Mouse (Mus musculus): Measurements from ENCODE around the gene Krt34. TPM values are rescaled to one million over a fixed set of nuclear protein-coding genes. Genes with fewer than 3 reads are reported as not detected.

Gene Krt34
- total RNA-seq, 2 experiments from 2014 or later: not detected

DNA sequence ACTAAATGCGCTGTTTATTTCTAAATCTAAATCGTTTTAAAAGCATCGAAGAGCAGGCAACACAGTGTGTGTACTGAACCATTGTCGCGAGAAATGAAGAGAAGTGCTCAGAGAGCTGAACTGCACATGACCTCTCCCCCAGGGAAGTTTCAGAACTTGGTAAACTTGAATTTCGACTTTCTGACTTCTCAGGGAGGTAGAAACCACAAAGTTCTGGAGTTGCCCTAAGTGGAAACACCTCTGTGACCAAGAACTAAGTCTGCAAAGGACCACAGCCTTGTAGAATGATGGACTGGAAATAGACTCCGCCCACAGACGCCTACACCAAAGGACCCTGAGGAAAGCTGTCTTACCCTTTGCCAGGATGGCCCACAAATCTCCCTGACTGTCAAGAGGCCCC, 35.4 kb downstream of the Krt34 start:
- intact Hi-C loops (cut with DNase I): no loop called here
- no peak for DNase-seq

- intact Hi-C loops (cut with DNase I): loop anchor here (5.0 kb wide), 1 partner anchor 543 kb away; no protein-coding TSS in a partner anchor
Measured at GRCm38 (mm10) chr11:100004846-100005245, 36.5 kb downstream of the Krt34 start.

GRCm38 (mm10) chr11:99999091-99999490, 42.3 kb downstream of the Krt34 start:
- intact Hi-C loops (cut with DNase I): no loop called here
- no peak for DNase-seq

More at GRCm38 (mm10) chr11:100004846-100005245, 36.5 kb downstream of the Krt34 start:
- DNase-seq: peak; percentile 22 to 63

DNA sequence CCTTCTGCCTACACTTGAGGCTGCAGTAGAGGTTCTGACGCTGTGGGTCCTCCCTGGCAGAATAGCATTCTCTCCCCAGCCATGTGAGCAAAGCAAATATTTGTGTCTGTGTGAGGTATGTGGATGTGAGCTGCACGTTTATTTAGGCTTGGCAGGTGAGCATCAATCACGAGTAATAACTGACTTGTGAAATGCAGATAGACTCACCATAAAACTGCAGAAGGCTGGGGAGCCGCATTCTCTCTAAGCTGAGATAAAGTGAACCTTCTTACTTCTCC, 47.0 kb downstream of the Krt34 start:
- no peak for DNase-seq
- intact Hi-C loops (cut with DNase I): no loop called here

DNA sequence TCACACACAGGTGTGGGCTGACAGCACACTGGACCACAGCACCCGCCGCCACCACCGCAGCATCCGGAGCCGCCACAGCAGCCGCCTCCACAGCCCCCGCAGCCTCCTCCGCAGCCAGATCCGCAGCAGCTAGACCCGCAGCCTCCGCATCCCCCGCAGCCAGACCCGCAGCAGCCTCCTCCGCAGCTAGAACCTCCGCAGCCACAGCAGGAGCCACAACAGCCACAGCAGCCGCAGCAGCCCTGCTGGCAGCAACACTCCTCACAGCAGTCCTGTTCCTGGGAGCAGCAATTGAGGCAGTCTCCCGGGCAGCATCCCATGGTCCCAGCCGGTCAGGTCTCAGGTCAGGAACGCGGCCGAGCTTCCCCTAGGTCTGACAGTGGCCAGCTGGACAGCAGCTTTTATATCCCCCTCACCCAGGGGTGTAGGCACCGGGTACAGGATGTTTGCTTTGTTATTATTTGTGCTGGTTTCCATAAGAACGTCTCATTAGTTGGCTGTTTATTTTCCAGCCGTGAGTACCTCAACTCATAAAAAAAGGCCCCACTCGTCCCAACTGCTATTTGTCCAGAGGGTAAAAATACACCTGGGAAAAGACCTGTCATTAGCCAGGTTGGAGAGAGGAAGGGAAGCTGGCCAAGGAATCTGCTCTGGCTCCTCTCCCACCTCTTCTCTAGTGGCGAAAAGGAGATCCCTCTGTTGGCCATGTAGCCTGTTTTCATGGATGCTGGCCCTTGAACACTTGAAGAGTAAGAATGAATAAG, 47.6 kb downstream of the Krt34 start, which contains the start of gene Krtap17-1:
TSS of gene Krtap17-1 (minus strand) at position 375 of the 764 bp plus-strand sequence.
- intact Hi-C loops (cut with DNase I): no loop called here
- no peak for DNase-seq

- no peak for DNase-seq
- intact Hi-C loops (cut with DNase I): no loop called here
Measured at GRCm38 (mm10) chr11:99990571-99990970, 50.8 kb downstream of the Krt34 start.

GRCm38 (mm10) chr11:99989881-99990405, 51.4 kb downstream of the Krt34 start:
- intact Hi-C loops (cut with DNase I): no loop called here
- DNase-seq: no peak

GRCm38 (mm10) chr11:99988530-99988929, 52.8 kb downstream of the Krt34 start:
- intact Hi-C loops (cut with DNase I): no loop called here
- no peak for DNase-seq

Other genes with a start within 250 kb of the Krt34 start
- gene Gm11596, start 248.1 kb downstream of the Krt34 start, total RNA-seq (2021): not detected
- gene Gm11569, start 242.6 kb downstream of the Krt34 start, total RNA-seq (2021): not detected
- gene Gm11554, start 237.1 kb downstream of the Krt34 start, total RNA-seq (2021): not detected
- not detected for gene Krtap4-13, start 231.7 kb downstream of the Krt34 start, total RNA-seq (2021)
- not detected for gene Gm11564, start 225.9 kb downstream of the Krt34 start, total RNA-seq (2021)
- not detected for gene 2300003K06Rik, start 203.5 kb downstream of the Krt34 start, total RNA-seq (2021)
- gene Krtap4-16, start 189.9 kb downstream of the Krt34 start, total RNA-seq (2021): not detected
- gene Gm11568, start 183.6 kb downstream of the Krt34 start, total RNA-seq (2021): not detected
- not detected for gene Gm11559, start 177.1 kb downstream of the Krt34 start, total RNA-seq (2021)
- gene Krtap9-1, start 168.2 kb downstream of the Krt34 start, total RNA-seq (2021): not detected
- not detected for gene Gm11567, start 162.4 kb downstream of the Krt34 start, total RNA-seq (2021)
- not detected for gene Krtap31-1, start 133.6 kb downstream of the Krt34 start, total RNA-seq (2021)
- not detected for gene Gm11565, start 126.8 kb downstream of the Krt34 start, total RNA-seq (2021)
- gene Krtap31-2, start 105.3 kb downstream of the Krt34 start, total RNA-seq (2021): not detected
- gene Krtap9-5, start 93.1 kb downstream of the Krt34 start, total RNA-seq (2021): not detected
- not detected for gene Krtap29-1, start 62.5 kb downstream of the Krt34 start, total RNA-seq (2021)
- not detected for gene Krtap16-1, start 55.0 kb downstream of the Krt34 start, total RNA-seq (2021)
- not detected for gene Krtap17-1, start 47.6 kb downstream of the Krt34 start, total RNA-seq (2021)
- not detected for gene Krt33a, start 25.3 kb downstream of the Krt34 start, total RNA-seq (2021)
- not detected for gene Krt33b, start 11.7 kb downstream of the Krt34 start, total RNA-seq (2021)
- not detected for gene Krt31, start 9.0 kb upstream of the Krt34 start, total RNA-seq (2021)
- gene Krt32, start 46.7 kb upstream of the Krt34 start, total RNA-seq (2021): not detected
- not detected for gene Krt35, start 54.7 kb upstream of the Krt34 start, total RNA-seq (2021)
- gene Krt36, start 64.1 kb upstream of the Krt34 start, total RNA-seq (2021): under 1 TPM in 1 of 2 experiments, not detected in 1; 0.17 TPM
- not detected for gene Krt13, start 80.0 kb upstream of the Krt34 start, total RNA-seq (2021)
- gene Krt15, start 94.4 kb upstream of the Krt34 start, total RNA-seq (2021): under 1 TPM in 1 of 2 experiments, not detected in 1; 0.57 TPM
- 10 to 100 TPM; 12.9 to 17.4 TPM for gene Krt19, start 107.1 kb upstream of the Krt34 start, total RNA-seq (2021)
- gene Krt9, start 151.7 kb upstream of the Krt34 start, total RNA-seq (2021): not detected
- gene Krt14, start 166.0 kb upstream of the Krt34 start, total RNA-seq (2021): 1 to 10 TPM; 1.3 to 1.6 TPM
- gene Krt16, start 207.3 kb upstream of the Krt34 start, total RNA-seq (2021): not detected
- gene Krt17, start 219.5 kb upstream of the Krt34 start, total RNA-seq (2021): 1 to 10 TPM in 1 of 2 experiments, under 1 TPM in 1; 0.24 to 3.8 TPM
- gene Krt42, start 228.3 kb upstream of the Krt34 start, total RNA-seq (2021): not detected